Mouse (Mus musculus) hindbrain, embryonic 12.5 days (tissue): ENCODE results near the gene Tgfb1. TPM values are rescaled to one million over a fixed set of nuclear protein-coding genes. Genes with fewer than 3 reads are reported as not detected.
A peak's percentile ranks its signal among the peaks of the same experiment; 100 is the strongest.

Experiments
- ATAC-seq: fragments of 200-750 bp; cut with Nextera tagmentation; 2 replicates; pipeline ENCODE4 v1.8.0; 2017; ENCODE audit warnings: moderate TSS enrichment; ENCODE audit not compliant: low FRiP score
- H3K27ac ChIP-seq: fragments of 300-500 bp; sonication (generic); 2 replicates; pipeline ENCODE4 v1.5.1; 2016; ENCODE audit warnings: mild to moderate bottlenecking
- H3K27me3 ChIP-seq: fragments of 300-500 bp; sonication (generic); 2 replicates; pipeline ENCODE4 v1.6.1; 2016; ENCODE audit warnings: mild to moderate bottlenecking
- H3K36me3 ChIP-seq: fragments of 300-500 bp; sonication (generic); 2 replicates; pipeline ENCODE4 v1.6.1; 2016; ENCODE audit warnings: mild to moderate bottlenecking
- H3K4me1 ChIP-seq: fragments of 300-500 bp; sonication (generic); 2 replicates; pipeline ENCODE4 v1.6.1; 2016
- H3K4me2 ChIP-seq: fragments of 300-500 bp; sonication (generic); replicated peaks from 2 replicates; pipeline ENCODE4 v1.6.1; 2016; ENCODE audit warnings: mild to moderate bottlenecking
- H3K4me3 ChIP-seq: fragments of 300-500 bp; sonication (generic); 2 replicates; pipeline ENCODE4 v1.5.1; 2016; ENCODE audit warnings: mild to moderate bottlenecking
- H3K9ac ChIP-seq: fragments of 300-500 bp; sonication (generic); 2 replicates; pipeline ENCODE4 v1.6.1; 2016; ENCODE audit warnings: mild to moderate bottlenecking, moderate library complexity
- H3K9me3 ChIP-seq: fragments of 300-500 bp; sonication (generic); replicated peaks from 2 replicates; pipeline ENCODE4 v1.6.1; 2016; ENCODE audit warnings: mild to moderate bottlenecking
- WGBS: fragments of 180-500 bp; shearing (Covaris S2); methylation state at CpG from one replicate; pipeline ENCODE4 v1.1.7; 2016; 5-methylcytosine and 5-hydroxymethylcytosine counted together
- polyA plus RNA-seq: library from polyadenylated mRNA; unstranded; fragments of >200 nt; fragmentation: Nextera tagmentation; extraction: Ambion mirVana; gene quantifications from 2 replicates; pipeline ENCODE4 v1.2.1, GENCODE M21; 2016

Gene Tgfb1
- polyA plus RNA-seq, 1 experiment from 2014 or later = 1.8 TPM

- H3K4me3 ChIP-seq = no peak overlapping the region
- no peaks in the 10 kb centered on the region for H3K9me3 ChIP-seq
- H3K27ac ChIP-seq = no peak overlapping the region
- ATAC-seq = no peak
- no peaks in the 10 kb centered on the region for H3K4me1 ChIP-seq
- H3K4me2 ChIP-seq = no peak overlapping the region
- H3K36me3 ChIP-seq = peaks cover 94% of the 10 kb centered on the region
- 44% methylated on average over 2 of the region's 2 CpGs for WGBS
- no peaks in the 10 kb centered on the region for H3K27me3 ChIP-seq
- no peak overlapping the region for H3K9ac ChIP-seq
Measured at GRCm38 (mm10) chr7:25729396-25729795, 42.6 kb downstream of the Tgfb1 start.

GRCm38 (mm10) chr7:25729862-25730261 lies 43.1 kb downstream of the Tgfb1 start:
- Histone ChIP-seq H3K9me3 (no peaks in the 10 kb centered on the region), H3K4me1 (no peaks in the 10 kb centered on the region), H3K36me3 (peaks cover 94% of the 10 kb centered on the region), H3K27ac (no peak overlapping the region), H3K4me3 (no peak overlapping the region), H3K4me2 (no peak overlapping the region), H3K9ac (no peak overlapping the region), H3K27me3 (no peaks in the 10 kb centered on the region)
- no peak for ATAC-seq
- WGBS = 97% methylated on average over 2 of the region's 2 CpGs

GRCm38 (mm10) chr7:25731294-25732055 lies 44.7 kb downstream of the Tgfb1 start:
- no peaks in the 10 kb centered on the region for H3K4me1 ChIP-seq
- WGBS = 91% methylated on average over 8 of the region's 8 CpGs
- no peak overlapping the region for H3K4me3 ChIP-seq
- no peak for ATAC-seq
- no peak overlapping the region for H3K9ac ChIP-seq
- H3K27me3 ChIP-seq = no peaks in the 10 kb centered on the region
- H3K4me2 ChIP-seq = no peak overlapping the region
- H3K36me3 ChIP-seq = peaks cover 92% of the 10 kb centered on the region
- no peak overlapping the region for H3K27ac ChIP-seq
- no peaks in the 10 kb centered on the region for H3K9me3 ChIP-seq

GRCm38 (mm10) chr7:25734991-25735390 lies 48.2 kb downstream of the Tgfb1 start:
- Histone ChIP-seq H3K4me2 (no peak overlapping the region), H3K9ac (no peak overlapping the region), H3K9me3 (no peaks in the 10 kb centered on the region), H3K27me3 (no peaks in the 10 kb centered on the region), H3K36me3 (peaks cover 92% of the 10 kb centered on the region), H3K4me3 (no peak overlapping the region), H3K4me1 (no peaks in the 10 kb centered on the region), H3K27ac (no peak overlapping the region)
- ATAC-seq = no peak
- 87% methylated on average over 4 of the region's 4 CpGs for WGBS

- no peak for ATAC-seq
- WGBS = 95% methylated on average over 2 of the region's 2 CpGs
- Histone ChIP-seq H3K27ac (no peak overlapping the region), H3K4me2 (no peak overlapping the region), H3K9ac (no peak overlapping the region), H3K4me1 (no peaks in the 10 kb centered on the region), H3K9me3 (no peaks in the 10 kb centered on the region), H3K4me3 (no peak overlapping the region), H3K36me3 (peaks cover 94% of the 10 kb centered on the region), H3K27me3 (no peaks in the 10 kb centered on the region)
Measured at GRCm38 (mm10) chr7:25736920-25737319, 50.1 kb downstream of the Tgfb1 start.

GRCm38 (mm10) chr7:25738277-25738676 lies 51.5 kb downstream of the Tgfb1 start:
- Histone ChIP-seq H3K9ac (no peak overlapping the region), H3K4me3 (no peak overlapping the region), H3K27ac (no peak overlapping the region), H3K27me3 (no peaks in the 10 kb centered on the region), H3K36me3 (peaks cover 94% of the 10 kb centered on the region), H3K4me2 (no peak overlapping the region), H3K4me1 (no peaks in the 10 kb centered on the region), H3K9me3 (no peaks in the 10 kb centered on the region)
- no peak for ATAC-seq
- 94% methylated on average over 3 of the region's 3 CpGs for WGBS

GRCm38 (mm10) chr7:25746844-25747243 lies 60.0 kb downstream of the Tgfb1 start:
- no peak overlapping the region for H3K27ac ChIP-seq
- peaks cover 93% of the 10 kb centered on the region for H3K36me3 ChIP-seq
- no peak for ATAC-seq
- no peaks in the 10 kb centered on the region for H3K9me3 ChIP-seq
- peaks cover 1% of the 10 kb centered on the region for H3K4me1 ChIP-seq
- 84% methylated on average over 3 of the region's 3 CpGs for WGBS
- no peak overlapping the region for H3K9ac ChIP-seq
- H3K4me3 ChIP-seq = no peak overlapping the region
- H3K27me3 ChIP-seq = no peaks in the 10 kb centered on the region
- no peak overlapping the region for H3K4me2 ChIP-seq

GRCm38 (mm10) chr7:25753076-25753475 lies 66.3 kb downstream of the Tgfb1 start:
- H3K27ac ChIP-seq = no peak overlapping the region
- peaks cover 33% of the 10 kb centered on the region for H3K36me3 ChIP-seq
- H3K4me1 ChIP-seq = peaks cover 19% of the 10 kb centered on the region
- peak overlapping the region; percentile 97 for H3K9ac ChIP-seq
- H3K9me3 ChIP-seq = no peaks in the 10 kb centered on the region
- peak overlapping the region; percentile 96 for H3K4me3 ChIP-seq
- H3K4me2 ChIP-seq = peak overlapping the region; percentile 95
- no peak for ATAC-seq
- no peaks in the 10 kb centered on the region for H3K27me3 ChIP-seq

- Histone ChIP-seq H3K27ac (peak overlapping the region; percentile 99), H3K4me2 (peak overlapping the region; percentile 95), H3K9ac (peak overlapping the region; percentile 97), H3K4me1 (peaks cover 19% of the 10 kb centered on the region), H3K9me3 (no peaks in the 10 kb centered on the region), H3K27me3 (no peaks in the 10 kb centered on the region), H3K36me3 (peaks cover 28% of the 10 kb centered on the region), H3K4me3 (peak overlapping the region; percentile 96)
- WGBS = 1% methylated on average over 46 of the region's 46 CpGs
- ATAC-seq = peak; percentile 29
Measured at GRCm38 (mm10) chr7:25753643-25754438, 67.0 kb downstream of the Tgfb1 start.

GRCm38 (mm10) chr7:25754439-25754737 lies 67.6 kb downstream of the Tgfb1 start:
- WGBS = under 1% methylated on average over 30 of the region's 30 CpGs
- peak overlapping the region; percentile 99 for H3K27ac ChIP-seq
- ATAC-seq = no peak
- H3K4me1 ChIP-seq = peaks cover 19% of the 10 kb centered on the region
- H3K4me2 ChIP-seq = peak overlapping the region; percentile 95
- H3K4me3 ChIP-seq = peak overlapping the region; percentile 96
- no peaks in the 10 kb centered on the region for H3K27me3 ChIP-seq
- peak overlapping the region; percentile 97 for H3K9ac ChIP-seq
- H3K36me3 ChIP-seq = peaks cover 22% of the 10 kb centered on the region
- H3K9me3 ChIP-seq = no peaks in the 10 kb centered on the region
